Mouse (Mus musculus) lung, adult 2 months (tissue): ENCODE data around the gene Lkaaear1. TPM values are rescaled to one million over a fixed set of nuclear protein-coding genes. Genes with fewer than 3 reads are reported as not detected.
A peak's percentile ranks its signal among the peaks of the same experiment; 100 is the strongest.

Experiments
- DNase-seq: peaks from one replicate; pipeline ENCODE4 v3.0.0; 2022
- H3K4me1 ChIP-seq: fragments of 200-500 bp; 2 replicates; pipeline ENCODE4 v1.6.1; 2011; ENCODE audit warnings: low read length; ENCODE audit not compliant: control insufficient read depth, insufficient read depth
- H3K4me3 ChIP-seq: fragments of 200-500 bp; replicated peaks from 2 replicates; pipeline ENCODE3; 2011; ENCODE audit warnings: low read depth, mild to moderate bottlenecking, control low read depth, low read length; ENCODE audit errors: extremely low read depth
- CTCF ChIP-seq: fragments of 200-500 bp; IDR thresholded peaks from 2 replicates; pipeline ENCODE4 v1.5.1; 2011; ENCODE audit warnings: mild to moderate bottlenecking, low read length, control low read depth; ENCODE audit not compliant: insufficient read depth
- POLR2A ChIP-seq: fragments of 200-500 bp; IDR thresholded peaks from 2 replicates; pipeline ENCODE4 v1.6.1; 2011; ENCODE audit warnings: low read depth, mild to moderate bottlenecking, control low read depth, low read length, borderline replicate concordance; ENCODE audit errors: extremely low read depth
- WGBS: fragments of 180-500 bp; shearing (Covaris S2); methylation state at CpG from one replicate; pipeline ENCODE4 v1.1.7; 2018; 5-methylcytosine and 5-hydroxymethylcytosine counted together
- polyA plus RNA-seq: library from polyadenylated mRNA; depleted of rRNA; stranded (reverse); fragments of >200 nt; gene quantifications from 2 replicates; pipeline ENCODE4 v1.2.3, GENCODE M21; 2012

Gene Lkaaear1
- polyA plus RNA-seq, 1 experiment, result not detected

DNA sequence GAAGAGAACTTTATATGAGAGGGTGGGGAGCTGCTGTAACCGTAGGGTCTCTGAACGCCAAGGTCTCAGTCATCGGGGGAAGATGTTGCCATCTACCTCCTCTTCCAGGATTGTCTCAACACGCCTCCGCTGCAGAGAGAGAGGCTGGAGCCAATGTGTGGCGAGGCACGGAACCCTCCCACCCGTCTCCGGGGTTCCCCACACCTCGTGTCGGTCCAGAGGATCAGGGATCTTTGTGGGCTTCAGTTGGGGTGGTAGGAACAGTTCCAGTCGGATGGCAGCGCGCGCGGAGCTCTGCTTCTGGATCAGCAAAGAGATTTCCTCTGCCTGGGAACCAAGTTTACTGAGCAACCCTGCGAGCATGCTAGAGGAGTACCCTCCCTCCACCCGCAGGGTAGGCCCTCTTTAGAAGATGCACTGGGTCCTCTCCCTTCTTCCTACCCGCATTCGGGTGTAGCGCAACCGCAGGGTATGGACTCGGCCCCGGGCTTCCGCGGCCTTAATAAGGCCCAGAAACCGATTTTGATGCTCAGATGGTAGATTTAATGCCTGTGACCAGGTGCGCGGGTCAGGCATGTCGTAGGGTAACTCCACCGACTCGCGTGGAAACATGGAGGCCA is 1.3 kb downstream of the Lkaaear1 start:
- Histone ChIP-seq H3K4me3 (no peak overlapping the region), H3K4me1 (peaks cover 2% of the 10 kb centered on the region; the same call in 1 of the 2 replicates)
- WGBS, result 69% methylated on average over 33 of the region's 33 CpGs
- DNase-seq, result no peak
- TF ChIP-seq CTCF, result no peak
- TF ChIP-seq POLR2A, result no peak

DNA sequence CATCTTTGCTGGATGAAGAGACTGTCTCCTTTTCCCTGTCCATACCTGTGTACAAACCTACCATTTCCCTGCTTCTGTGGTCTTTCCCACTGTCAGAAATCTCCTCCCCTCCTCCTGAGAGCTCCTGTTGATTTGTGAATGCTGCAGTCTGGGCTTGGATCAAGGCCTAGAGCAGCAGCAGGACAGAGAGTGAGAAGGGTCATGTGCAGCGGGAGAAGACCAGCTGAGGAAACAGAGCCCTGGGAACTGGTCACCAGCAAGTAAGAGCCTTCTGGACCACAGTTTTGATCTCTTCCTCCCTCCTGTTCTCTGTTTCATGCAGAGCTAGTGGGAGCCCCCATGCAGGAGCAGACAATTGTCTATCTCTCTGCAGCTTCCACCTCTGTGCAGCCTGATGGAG is 2.5 kb downstream of the Lkaaear1 start:
- H3K4me1 ChIP-seq, result peaks cover 2% of the 10 kb centered on the region; the same call in 1 of the 2 replicates
- WGBS, result 67% methylated on average over 1 of the region's 1 CpGs
- no peak overlapping the region for H3K4me3 ChIP-seq
- TF ChIP-seq POLR2A, result no peak
- DNase-seq, result no peak

DNA sequence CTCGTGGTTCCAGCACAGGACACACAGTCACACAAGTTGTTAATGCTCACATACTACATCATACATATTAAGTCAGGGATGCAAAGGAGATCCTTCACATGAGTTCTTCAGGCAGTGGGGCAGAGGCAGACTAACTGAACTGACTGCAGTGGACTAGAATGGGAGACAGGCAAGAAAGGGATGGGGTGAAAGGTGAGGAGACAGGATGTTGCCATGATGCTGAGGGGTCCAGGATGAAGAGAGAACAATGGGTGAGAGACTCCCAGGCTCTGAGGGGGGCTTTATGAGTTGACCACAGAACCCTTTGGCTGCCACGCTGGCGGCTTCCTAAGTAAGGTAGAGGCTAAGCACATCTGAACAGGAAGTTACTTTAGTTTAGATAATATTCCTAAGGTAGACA is 3.7 kb downstream of the Lkaaear1 start:
- Histone ChIP-seq H3K4me1 (peaks cover 2% of the 10 kb centered on the region; the same call in 1 of the 2 replicates), H3K4me3 (no peak overlapping the region)
- no peak for TF ChIP-seq POLR2A
- no peak for TF ChIP-seq CTCF
- WGBS, result 94% methylated on average over 3 of the region's 3 CpGs
- no peak for DNase-seq

DNA sequence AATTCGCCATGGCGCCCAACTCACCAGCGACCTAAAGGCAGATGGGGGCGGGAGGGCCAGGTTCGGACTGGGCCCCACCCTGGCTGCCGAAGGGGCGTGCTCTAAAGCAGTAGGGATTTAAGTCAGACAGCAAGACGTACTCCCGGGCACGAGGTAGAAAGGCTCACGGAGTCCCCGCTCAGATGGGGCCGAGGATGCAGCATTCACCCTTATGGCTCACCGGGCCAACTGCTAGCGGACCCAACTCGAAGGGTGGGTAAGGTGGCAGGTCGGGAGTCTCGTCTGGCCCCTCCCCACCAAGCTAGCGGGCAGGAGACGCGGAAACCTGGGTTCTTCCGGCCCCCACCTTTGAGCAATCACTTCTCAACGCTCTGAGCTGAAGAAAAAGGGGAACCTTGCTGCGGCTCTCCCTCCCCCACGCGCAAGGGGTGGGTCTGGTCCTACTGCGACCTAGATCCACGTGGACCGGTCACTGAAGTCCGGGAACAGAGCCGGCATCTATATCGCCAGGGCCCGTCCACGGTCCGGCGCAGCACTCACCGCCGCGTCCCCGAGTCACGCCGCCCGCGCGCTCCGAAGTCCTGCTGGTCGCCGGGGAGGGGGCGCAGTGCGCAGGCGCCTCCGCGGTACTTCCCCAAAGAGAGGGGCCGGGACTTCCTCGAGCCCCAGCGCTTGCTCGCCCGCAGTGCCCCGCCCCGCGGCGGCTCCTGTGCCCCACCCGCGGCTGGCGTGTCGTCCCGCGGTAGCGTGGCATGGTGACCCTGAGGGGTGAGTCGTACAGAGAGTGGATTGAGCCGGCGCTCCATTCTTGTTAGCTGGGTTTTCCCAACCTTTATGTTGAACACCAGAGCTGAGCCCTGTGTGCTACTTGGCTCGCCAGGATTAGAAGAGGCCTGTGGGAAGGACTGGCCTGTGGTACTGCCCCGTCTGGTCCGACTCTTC is 4.6 kb downstream of the Lkaaear1 start, which contains the start of gene Rgs19:
Rgs19 (minus strand) TSS at position 639 of the 942 bp plus-strand sequence.
- peak; percentile 82 for DNase-seq
- Histone ChIP-seq H3K4me1 (peaks cover 2% of the 10 kb centered on the region; the same call in 1 of the 2 replicates), H3K4me3 (peak within 1 kb of the TSS; percentile 67)
- no peak for TF ChIP-seq CTCF
- TF ChIP-seq POLR2A, result peak; percentile 27; the same call in 1 of the 2 replicates
- under 1% methylated on average over 75 of the region's 75 CpGs for WGBS

DNA sequence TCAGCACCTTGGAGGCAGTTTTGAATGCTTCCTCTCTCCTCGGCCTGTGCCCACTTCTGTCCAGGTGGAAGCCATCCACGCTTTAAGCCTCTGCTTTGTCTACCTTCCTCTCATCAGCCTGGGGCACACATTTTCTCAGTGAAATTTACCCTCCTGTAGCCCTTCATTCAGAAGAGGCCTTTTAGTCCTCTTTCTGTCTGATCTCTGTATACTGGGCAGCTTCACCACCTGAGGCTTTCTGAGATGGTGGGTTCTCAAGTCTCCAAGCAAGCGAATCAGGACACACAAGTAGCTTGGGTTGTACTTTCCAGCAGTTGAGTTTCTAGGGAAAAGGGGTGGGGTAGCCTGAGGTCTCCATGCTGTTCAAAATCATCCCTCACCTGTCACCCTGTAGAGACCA is 5.9 kb downstream of the Lkaaear1 start:
- WGBS, result 87% methylated on average over 3 of the region's 3 CpGs
- no peak overlapping the region for H3K4me3 ChIP-seq
- no peak for TF ChIP-seq CTCF
- TF ChIP-seq POLR2A, result no peak
- peak; percentile 2 for DNase-seq
- peaks cover 2% of the 10 kb centered on the region; the same call in 1 of the 2 replicates for H3K4me1 ChIP-seq

DNA sequence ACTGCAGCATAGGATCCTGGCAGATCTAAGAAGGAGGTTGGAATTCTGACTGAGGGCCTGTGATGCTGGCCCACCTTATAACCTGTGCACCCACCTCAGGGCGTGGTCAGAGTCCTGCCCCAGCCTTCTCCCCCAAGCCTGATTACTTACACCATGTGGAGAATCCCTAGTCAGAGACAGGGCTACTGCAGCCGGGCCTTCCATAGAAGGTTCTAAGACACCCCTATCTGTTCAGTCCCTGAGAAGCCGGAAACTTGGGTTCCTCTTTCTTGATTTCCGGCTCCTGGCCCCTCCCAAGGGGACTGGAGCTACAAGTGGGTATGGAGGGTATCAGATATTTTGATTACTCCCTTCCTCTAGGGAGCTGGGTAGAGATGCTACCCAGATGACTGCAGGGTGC is 6.7 kb downstream of the Lkaaear1 start:
- Histone ChIP-seq H3K4me3 (no peak overlapping the region), H3K4me1 (peaks cover 2% of the 10 kb centered on the region; the same call in 1 of the 2 replicates)
- WGBS, result 64% methylated on average over 4 of the region's 4 CpGs
- TF ChIP-seq POLR2A, result no peak
- no peak for TF ChIP-seq CTCF
- peak; percentile 2 for DNase-seq

DNA sequence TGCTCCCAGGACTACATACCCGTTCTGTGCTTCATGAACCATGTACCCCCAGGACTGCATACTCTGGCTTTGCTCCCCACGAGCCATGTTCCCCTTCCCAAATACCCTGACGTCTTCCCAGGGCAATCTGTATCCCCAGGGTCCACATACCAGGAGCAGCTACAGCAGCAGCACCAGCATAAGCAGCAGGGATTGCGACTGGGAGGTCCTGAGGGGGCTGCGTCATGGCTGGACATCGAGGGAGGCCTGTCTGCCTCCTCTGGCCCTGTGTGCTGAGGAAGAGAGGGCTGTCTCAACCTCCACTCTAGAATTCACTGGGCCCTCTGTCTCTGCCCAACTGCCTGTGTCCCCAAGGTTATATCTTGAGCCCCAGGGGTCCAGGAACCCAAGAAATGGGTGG is 7.2 kb downstream of the Lkaaear1 start:
- 79% methylated on average over 6 of the region's 6 CpGs for WGBS
- Histone ChIP-seq H3K4me1 (peaks cover 2% of the 10 kb centered on the region; the same call in 1 of the 2 replicates), H3K4me3 (no peak overlapping the region)
- no peak for DNase-seq
- TF ChIP-seq CTCF, result no peak
- no peak for TF ChIP-seq POLR2A

DNA sequence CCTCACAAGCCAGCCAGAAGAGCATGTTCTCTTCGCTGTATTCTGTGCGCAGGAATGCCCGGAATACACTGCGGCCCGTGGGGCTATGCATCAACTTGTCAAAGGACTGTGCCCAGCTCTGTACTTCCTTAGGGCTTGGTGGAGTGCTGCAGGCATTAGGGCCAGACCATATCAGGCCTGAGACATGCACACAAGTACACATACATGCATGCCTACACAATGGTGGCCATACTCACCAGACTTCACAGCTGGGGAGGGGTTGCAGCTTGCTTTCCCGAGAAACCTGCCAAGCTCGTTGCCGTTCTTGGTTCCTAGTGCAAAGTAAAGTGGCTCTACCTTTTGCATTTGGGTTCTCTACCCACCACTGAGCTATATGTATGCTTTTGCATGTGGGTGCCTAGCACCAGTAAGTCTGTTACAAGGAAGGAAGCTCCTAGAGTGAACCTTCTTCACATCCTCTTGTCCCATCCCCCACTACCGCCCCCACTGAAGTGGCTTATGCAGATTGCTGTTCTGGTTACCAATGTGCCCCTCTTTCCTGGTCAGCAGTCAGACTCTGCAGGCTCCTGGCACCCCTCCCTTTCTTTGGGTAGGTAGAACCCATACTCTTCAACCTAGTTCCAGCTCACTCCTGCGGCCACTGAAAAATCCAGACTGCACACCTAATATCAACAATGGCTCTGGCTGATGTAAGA is 8.6 kb downstream of the Lkaaear1 start:
- H3K4me3 ChIP-seq, result no peak overlapping the region
- peak; percentile 1 for DNase-seq
- 86% methylated on average over 10 of the region's 10 CpGs for WGBS

DNA sequence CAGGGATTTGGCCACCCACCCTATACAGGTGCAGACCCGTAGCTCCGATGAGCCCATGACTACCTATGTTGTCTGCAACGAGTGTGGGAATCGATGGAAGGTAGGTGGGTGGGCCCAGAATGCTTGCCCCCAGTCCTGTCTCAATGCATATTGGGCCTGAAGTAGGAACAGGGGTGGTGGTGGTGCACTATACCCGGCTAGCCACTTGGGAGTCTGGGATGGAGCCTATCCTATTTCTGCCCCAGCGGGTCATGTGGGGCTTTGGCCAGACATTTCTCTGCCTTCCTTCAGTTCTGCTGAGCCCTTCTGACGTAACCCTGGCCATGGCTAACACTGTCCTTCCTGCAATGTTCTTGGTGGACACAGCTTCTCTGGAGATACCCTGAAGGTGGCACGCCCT is 10.7 kb downstream of the Lkaaear1 start:
- Histone ChIP-seq H3K4me3 (no peak overlapping the region), H3K4me1 (no peaks in the 10 kb centered on the region)
- TF ChIP-seq POLR2A (no peak), CTCF (no peak)
- 96% methylated on average over 8 of the region's 8 CpGs for WGBS
- DNase-seq, result no peak

More for the DNA sequence above, 8.6 kb downstream of the Lkaaear1 start:
- no peak for TF ChIP-seq CTCF
- no peak for TF ChIP-seq POLR2A
- H3K4me1 ChIP-seq, result peaks cover 2% of the 10 kb centered on the region; the same call in 1 of the 2 replicates
